In the genomic region with DNA sequence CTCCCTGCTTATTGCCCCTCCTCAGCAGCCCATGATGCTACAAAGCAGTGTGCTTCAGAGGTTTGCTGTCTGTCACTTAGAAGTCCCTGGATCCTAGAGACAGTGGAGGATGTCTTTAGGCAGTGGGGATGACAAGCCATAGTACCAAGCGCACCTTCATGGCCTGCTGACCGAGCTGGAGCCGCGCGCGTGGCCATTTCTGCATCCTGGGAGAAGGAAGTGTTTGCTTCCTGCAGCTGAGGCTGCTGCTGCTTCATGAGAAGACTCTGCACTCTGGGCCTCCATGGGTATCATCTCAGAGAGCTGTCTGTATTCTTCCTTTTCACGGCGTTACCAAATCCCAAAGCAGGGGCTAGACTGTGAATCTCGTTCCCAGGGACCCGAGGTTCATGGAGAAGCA, we compare ENCODE assay signal across 22 mouse cellular contexts. TPM values are rescaled to one million over a fixed set of nuclear protein-coding genes. Genes with fewer than 3 reads are reported as not detected.
DNase-seq lines count a peak whose midpoint lies in the region; ATAC-seq and TF ChIP-seq lines count a peak whose summit lies in the region.
"Had no signal": no experiment of that assay in that cellular context is flagged by ENCODE, and none has a peak within 500 bp of the region (broad histone marks: within the 10 kb centered on the region; RNA-seq: fewer than 3 reads in every experiment).

No protein-coding gene starts in this region.

- ATAC-seq in heart, postnatal 0 days (ENCODE audit: insufficient read depth, low read depth) = no peak
- ATAC-seq in lung, embryonic 16.5 days (ENCODE audit: low read depth) = no peak
- ATAC-seq in forebrain, embryonic 14.5 days = no peak
- no peak for ATAC-seq in megakaryocyte, adult 5-6 weeks (ENCODE audit: poor library complexity, severe bottlenecking)

- H3K4me1 ChIP-seq in heart, postnatal 0 days (ENCODE audit: control insufficient read depth, insufficient read depth) = peaks cover 31% of the 10 kb centered on the region
- peaks cover 24% of the 10 kb centered on the region for H3K4me1 ChIP-seq in lung, embryonic 16.5 days (replicated peaks; ENCODE audit: control insufficient read depth, insufficient read depth, low read length)
- no peaks in the 10 kb centered on the region for H3K4me1 ChIP-seq in lung, adult 2 months (ENCODE audit: control insufficient read depth, insufficient read depth, low read length)
- H3K4me1 ChIP-seq in limb, embryonic 10.5 days = peaks cover 24% of the 10 kb centered on the region
- H3K4me1 ChIP-seq in forebrain, embryonic 14.5 days (ENCODE audit: control insufficient read depth, insufficient read depth, low read length) = no peaks in the 10 kb centered on the region

- H3K4me3 ChIP-seq in heart, postnatal 0 days (ENCODE audit: low read depth, low read length) = no peak overlapping the region
- H3K4me3 ChIP-seq in lung, embryonic 16.5 days (ENCODE audit: low read length) = peak overlapping the region; percentile 64; the same call in 1 of the 2 replicates
- H3K4me3 ChIP-seq in lung, adult 2 months (replicated peaks; ENCODE audit: extremely low read depth, low read depth, low read length) = no peak overlapping the region
- H3K4me3 ChIP-seq in limb, embryonic 10.5 days = no peak overlapping the region
- no peak overlapping the region for H3K4me3 ChIP-seq in forebrain, embryonic 14.5 days (ENCODE audit: low read depth, low read length)
- H3K4me3 ChIP-seq: embryonic facial prominence, embryonic 10.5 days; hindbrain, embryonic 15.5 days had no signal

- H3K4me2 ChIP-seq in heart, postnatal 0 days (ENCODE audit: low read depth, low read length) = no peak overlapping the region
- H3K4me2 ChIP-seq in lung, embryonic 16.5 days (ENCODE audit: low read depth, low read length) = peak overlapping the region; percentile 67
- no peak overlapping the region for H3K4me2 ChIP-seq in forebrain, embryonic 14.5 days (ENCODE audit: low read length)

- no peaks in the 10 kb centered on the region for H3K9me3 ChIP-seq in heart, postnatal 0 days (replicated peaks; ENCODE audit: control insufficient read depth, low read length)
- no peaks in the 10 kb centered on the region for H3K9me3 ChIP-seq in lung, embryonic 16.5 days (ENCODE audit: control insufficient read depth, low read length)
- no peaks in the 10 kb centered on the region for H3K9me3 ChIP-seq in limb, embryonic 10.5 days (replicated peaks)
- no peaks in the 10 kb centered on the region for H3K9me3 ChIP-seq in forebrain, embryonic 14.5 days (replicated peaks; ENCODE audit: control insufficient read depth, low read length)
- H3K9me3 ChIP-seq: embryonic facial prominence, embryonic 10.5 days; hindbrain, embryonic 15.5 days had no signal

- no peak for DNase-seq in heart, postnatal 0 days (ENCODE audit: low spot score)
- no peak for DNase-seq in heart, adult 8-10 months (ENCODE audit: low spot score)
- no peak for DNase-seq in lung, adult 2 months
- DNase-seq in limb, embryonic 10.5 days (ENCODE audit: low spot score) = peak; percentile 22
- DNase-seq in forebrain, embryonic 14.5 days (ENCODE audit: low spot score) = no peak
- DNase-seq: cerebellum, adult 9-10 months; gastrocnemius, postnatal 25 days; kidney, adult 2 months; right cerebral cortex, postnatal 25 days; thymus, postnatal 25 days had no signal

- no peak for TF ChIP-seq EP300 in heart, postnatal 0 days (IDR thresholded peaks at IDR 0.05; ENCODE audit: low read depth)

- 83% methylated on average over 10 of the region's 10 CpGs for WGBS in heart, postnatal 0 days
- WGBS in lung, embryonic 16.5 days = 89% methylated on average over 10 of the region's 10 CpGs
- 82% methylated on average over 10 of the region's 10 CpGs for WGBS in lung, adult 2 months
- 96% methylated on average over 10 of the region's 10 CpGs for WGBS in limb, embryonic 10.5 days
- 91% methylated on average over 10 of the region's 10 CpGs for WGBS in forebrain, embryonic 14.5 days

- no peaks in the 10 kb centered on the region for H3K27me3 ChIP-seq in heart, postnatal 0 days (ENCODE audit: control insufficient read depth, insufficient read depth, low read length)
- peaks cover 2% of the 10 kb centered on the region; the same call in 1 of the 2 replicates for H3K27me3 ChIP-seq in lung, embryonic 16.5 days (ENCODE audit: control insufficient read depth, insufficient read depth, low read depth, low read length)
- H3K27me3 ChIP-seq in limb, embryonic 10.5 days (ENCODE audit: low read depth, poor library complexity, severe bottlenecking) = peaks cover 38% of the 10 kb centered on the region
- H3K27me3 ChIP-seq in forebrain, embryonic 14.5 days (replicated peaks; ENCODE audit: control insufficient read depth, insufficient read depth, low read length) = 0 out of 2 replicates have a peak, but pooled peaks cover 7% of the 10 kb centered on the region

- no peak for TF ChIP-seq CTCF in heart, postnatal 0 days (IDR thresholded peaks at IDR 0.05; ENCODE audit: low read depth)
- no peak for TF ChIP-seq CTCF in lung, adult 2 months (IDR thresholded peaks at IDR 0.05; ENCODE audit: insufficient read depth, low read length)

- H3K9ac ChIP-seq in heart, postnatal 0 days (replicated peaks; ENCODE audit: low read depth, low read length) = no peak overlapping the region
- H3K9ac ChIP-seq in lung, embryonic 16.5 days (ENCODE audit: low read length) = no peak overlapping the region
- H3K9ac ChIP-seq in forebrain, embryonic 14.5 days (ENCODE audit: low read length) = no peak overlapping the region
- H3K9ac ChIP-seq: hindbrain, embryonic 15.5 days; liver, embryonic 14.5 days had no signal

- TF ChIP-seq POLR2A in lung, adult 2 months (IDR thresholded peaks at IDR 0.05; ENCODE audit: borderline replicate concordance, extremely low read depth, low read depth, low read length) = no peak

- H3K27ac ChIP-seq in heart, postnatal 0 days (ENCODE audit: low read depth) = peak overlapping the region; percentile 41; the same call in 1 of the 2 replicates
- peak overlapping the region; percentile 13 for H3K27ac ChIP-seq in lung, embryonic 16.5 days (ENCODE audit: low read length)
- H3K27ac ChIP-seq in limb, embryonic 10.5 days = no peak overlapping the region
- no peak overlapping the region for H3K27ac ChIP-seq in forebrain, embryonic 14.5 days (ENCODE audit: low read depth, low read length)
- H3K27ac ChIP-seq: embryonic facial prominence, embryonic 10.5 days; hindbrain, embryonic 15.5 days; liver, embryonic 14.5 days had no signal

- no peaks in the 10 kb centered on the region; the same call in 1 of the 2 replicates for H3K36me3 ChIP-seq in heart, postnatal 0 days (replicated peaks; ENCODE audit: control insufficient read depth, insufficient read depth, low read length)
- no peaks in the 10 kb centered on the region for H3K36me3 ChIP-seq in lung, embryonic 16.5 days (ENCODE audit: control insufficient read depth, insufficient read depth, low read length)
- H3K36me3 ChIP-seq in limb, embryonic 10.5 days = no peaks in the 10 kb centered on the region
- no peaks in the 10 kb centered on the region for H3K36me3 ChIP-seq in forebrain, embryonic 14.5 days (ENCODE audit: control insufficient read depth, insufficient read depth, low read length)
- H3K36me3 ChIP-seq: embryonic facial prominence, embryonic 10.5 days; hindbrain, embryonic 15.5 days had no signal

RNA-seq across cellular contexts. Expression of gene Vstm4, which starts 1.8 kb away (rescaled TPM):
- 11.5 and 22.9 TPM in 2 replicates for total RNA-seq in heart, postnatal 0 days (2014; rRNA removed; ENCODE audit: low replicate concordance)
- 21.5 and 22.2 TPM in 2 replicates for polyA plus RNA-seq in heart, postnatal 0 days (2015; fragmentation: Nextera tagmentation; extraction: Ambion mirVana)
- total RNA-seq in heart, adult 8-10 months (2022) = 1 to 10 TPM; 5.6 to 8.9 (median 7.5) TPM
- 67.3 and 72.1 TPM in 2 replicates for polyA plus RNA-seq in lung, embryonic 16.5 days (2015; fragmentation: Nextera tagmentation; extraction: Ambion mirVana)
- polyA plus RNA-seq in lung, adult 2 months (2012; rRNA removed) = 11.2 and 12.1 TPM in 2 replicates
- 1.1 and 1.4 TPM in 2 replicates for polyA plus RNA-seq in limb, embryonic 10.5 days (2016; fragmentation: Nextera tagmentation; extraction: Ambion mirVana)
- 6.0 and 9.2 TPM in 2 replicates for polyA plus RNA-seq in forebrain, embryonic 14.5 days (2014; fragmentation: Nextera tagmentation; extraction: Ambion mirVana)
- not detected in 2 replicates for total RNA-seq in megakaryocyte, adult 5-6 weeks (2015)
- total RNA-seq in megakaryocyte, adult 5-6 weeks (2017) = not detected in 2 replicates
- total RNA-seq: common myeloid progenitor, adult 5-6 weeks had no signal

RNA-seq across cellular contexts. Expression of gene Fam170b, which starts 24.6 kb away (rescaled TPM):
- not detected in 2 replicates for total RNA-seq in heart, postnatal 0 days (2014; rRNA removed; ENCODE audit: low replicate concordance)
- 0.12 and 0.14 TPM in 2 replicates for polyA plus RNA-seq in heart, postnatal 0 days (2015; fragmentation: Nextera tagmentation; extraction: Ambion mirVana)
- total RNA-seq in heart, adult 8-10 months (2022) = not detected
- polyA plus RNA-seq in lung, embryonic 16.5 days (2015; fragmentation: Nextera tagmentation; extraction: Ambion mirVana) = 0.11 and 0.36 TPM in 2 replicates
- polyA plus RNA-seq in lung, adult 2 months (2012; rRNA removed) = not detected in 2 replicates
- 0.08 TPM in 1 of 2 replicates, not detected in the other for polyA plus RNA-seq in limb, embryonic 10.5 days (2016; fragmentation: Nextera tagmentation; extraction: Ambion mirVana)
- not detected in 2 replicates for polyA plus RNA-seq in forebrain, embryonic 14.5 days (2014; fragmentation: Nextera tagmentation; extraction: Ambion mirVana)
- not detected in 2 replicates for total RNA-seq in megakaryocyte, adult 5-6 weeks (2015)
- not detected in 2 replicates for total RNA-seq in megakaryocyte, adult 5-6 weeks (2017)
- total RNA-seq: adrenal gland, postnatal 4 days; common myeloid progenitor, adult 5-6 weeks; gastrocnemius, postnatal 25 days; layer of hippocampus, postnatal 10 days; left cerebral cortex, postnatal 14 days had no signal
- polyA plus RNA-seq: embryonic facial prominence, embryonic 10.5 days; forebrain, embryonic 11.5 days; kidney, adult 2 months; large intestine, adult 2 months; limb, embryonic 14.5 days had no signal

Comparison
In these comparisons a context has a peak if more than half of its experiments do, and no peak if none do; other contexts are left out.
1. H3K27ac ChIP-seq: peak in heart, postnatal 0 days (single experiment) and lung, embryonic 16.5 days (single experiment); none in limb, embryonic 10.5 days (single experiment) and forebrain, embryonic 14.5 days (single experiment).